Mouse (Mus musculus): Measurements from ENCODE around the gene Scn4b. TPM values are rescaled to one million over a fixed set of nuclear protein-coding genes. Genes with fewer than 3 reads are reported as not detected.

The Scn4b gene
- total RNA-seq, 2 experiments from 2014 or later = 0.10 to 0.14 TPM

GRCm38 (mm10) chr9:45189661-45190174, 51.5 kb downstream of the Scn4b start:
- DNase-seq = no peak

- DNase-seq = no peak
Observed at GRCm38 (mm10) chr9:45195468-45195867, 57.3 kb downstream of the Scn4b start.

GRCm38 (mm10) chr9:45196125-45196830, 58.1 kb downstream of the Scn4b start:
- no peak for DNase-seq

GRCm38 (mm10) chr9:45197549-45197948, 59.4 kb downstream of the Scn4b start:
- DNase-seq = no peak

GRCm38 (mm10) chr9:45201319-45201947, 63.2 kb downstream of the Scn4b start:
- no peak for DNase-seq

- no peak for DNase-seq
Observed at GRCm38 (mm10) chr9:45202021-45202798, 64.0 kb downstream of the Scn4b start.

Other genes starting within 250 kb of the Scn4b start
- gene Atp5l, start 217.7 kb upstream of the Scn4b start, total RNA-seq (2021) = 1,000 to 10,000 TPM; 1,050 to 1,223 TPM
- gene Ube4a, start 172.8 kb upstream of the Scn4b start, total RNA-seq (2021) = 10 to 100 TPM; 33.9 to 41.6 TPM
- gene Cd3g, start 158.0 kb upstream of the Scn4b start, total RNA-seq (2021) = under 1 TPM; 0.43 to 0.48 TPM
- under 1 TPM in 1 of 2 experiments, not detected in 1; 0.36 TPM for gene Cd3d, start 156.6 kb upstream of the Scn4b start, total RNA-seq (2021)
- gene Cd3e, start 128.8 kb upstream of the Scn4b start, total RNA-seq (2021) = under 1 TPM; 0.81 to 0.88 TPM
- gene Mpzl2, start 98.6 kb upstream of the Scn4b start, total RNA-seq (2021) = 1 to 10 TPM in 1 of 2 experiments, under 1 TPM in 1; 0.86 to 1.8 TPM
- gene Mpzl3, start 83.2 kb upstream of the Scn4b start, total RNA-seq (2021) = 1 to 10 TPM in 1 of 2 experiments, under 1 TPM in 1; 0.92 to 1.1 TPM
- under 1 TPM in 1 of 2 experiments, not detected in 1; 0.32 TPM for gene Jaml, start 59.2 kb upstream of the Scn4b start, total RNA-seq (2021)
- gene Scn2b, start 20.6 kb upstream of the Scn4b start, total RNA-seq (2021) = under 1 TPM; 0.56 to 0.64 TPM
- not detected for gene BC049352, start 43.6 kb downstream of the Scn4b start, total RNA-seq (2021)
- gene Tmprss4, start 65.7 kb downstream of the Scn4b start, total RNA-seq (2021) = not detected
- 1 to 10 TPM; 1.0 to 1.2 TPM for gene Il10ra, start 130.8 kb downstream of the Scn4b start, total RNA-seq (2021)
- under 1 TPM; 0.24 to 0.50 TPM for gene Tmprss13, start 180.7 kb downstream of the Scn4b start, total RNA-seq (2021)
- gene Fxyd6, start 231.8 kb downstream of the Scn4b start, total RNA-seq (2021) = 10 to 100 TPM; 28.5 to 29.6 TPM

Measured in heart, postnatal 4 days (tissue).